Mouse (Mus musculus) liver, embryonic 14.5 days (tissue): ENCODE measurements around the gene Cnr2.

ENCODE experiments used
- CTCF ChIP-seq: IDR thresholded peaks from 2 replicates; pipeline ENCODE4 v1.5.1; 2016; ENCODE audit warnings: antibody characterized with exemption, low read depth, control low read depth
- EP300 ChIP-seq: IDR thresholded peaks from 2 replicates; pipeline ENCODE4 v1.6.1; 2016; ENCODE audit warnings: antibody characterized with exemption, low read depth

DNA sequence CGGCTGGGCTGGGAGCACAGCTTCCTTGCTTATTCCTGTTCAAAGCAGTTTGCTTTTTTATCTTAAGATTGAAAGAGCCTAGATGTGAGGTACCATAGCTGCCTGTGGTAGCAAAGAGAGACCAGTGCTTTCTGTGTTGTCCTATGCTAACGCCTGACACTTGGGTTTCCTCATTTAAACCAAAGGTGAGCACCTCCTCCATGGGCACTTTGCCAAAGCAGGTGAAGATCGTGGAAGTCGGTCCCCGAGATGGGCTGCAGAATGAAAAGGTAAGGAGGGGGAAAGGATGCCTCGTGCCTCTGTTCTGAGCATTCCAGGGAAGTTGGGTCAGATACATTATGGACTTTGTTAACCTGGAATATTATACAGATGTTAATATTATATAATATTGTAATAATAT is 55.2 kb downstream of the Cnr2 start:
- TF ChIP-seq CTCF (no peak), EP300 (no peak)
